Comparison of ENCODE assay signal across 11 mouse cellular contexts in genomic region chr14:48582080-48582479, GRCm38 (mm10).
DNase-seq lines count a peak whose midpoint lies in the region; ATAC-seq and TF ChIP-seq lines count a peak whose summit lies in the region.
"Had no signal": no experiment of that assay in that cellular context is flagged by ENCODE, and none has a peak within 500 bp of the region (broad histone marks: within the 10 kb centered on the region; RNA-seq: fewer than 3 reads in every experiment).

No protein-coding gene starts in this region.

- TF ChIP-seq EP300 in MEL (IDR thresholded peaks at IDR 0.05; ENCODE audit: low read depth in 1 of 2, low read length in 2 of 2): no peak

- intact Hi-C loops in left cerebral cortex, postnatal 14 days (cut with DNase I): no loop called here

- 89% methylated on average over 1 of the region's 1 CpGs for WGBS in forebrain, postnatal 0 days
- WGBS in forebrain, embryonic 11.5 days: 78% methylated on average over 1 of the region's 1 CpGs
- 56% methylated on average over 1 of the region's 1 CpGs for WGBS in liver, embryonic 12.5 days (ENCODE audit: insufficient replicate concordance)

- H3K4me2 ChIP-seq in forebrain, postnatal 0 days (ENCODE audit: low read depth): no peak overlapping the region
- no peak overlapping the region for H3K4me2 ChIP-seq in forebrain, embryonic 11.5 days (ENCODE audit: low read depth, low read length, severe bottlenecking)
- no peak overlapping the region for H3K4me2 ChIP-seq in liver, embryonic 12.5 days
- H3K4me2 ChIP-seq: limb, embryonic 13.5 days had no signal

- TF ChIP-seq CTCF in forebrain, postnatal 0 days (IDR thresholded peaks at IDR 0.05; ENCODE audit: low read depth): peak; percentile 25; the same call in 1 of the 2 replicates
- TF ChIP-seq CTCF in MEL (IDR thresholded peaks at IDR 0.05 in 2 of 3, conservative IDR thresholded peaks at IDR 0.05 in 1 of 3; ENCODE audit: control insufficient read depth in 1 of 3, insufficient read depth in 1 of 3, low read depth in 2 of 3, low read length in 3 of 3, poor library complexity in 1 of 3, severe bottlenecking in 1 of 3): peak; percentile 34 to 49 (median 45)

- DNase-seq in forebrain, postnatal 0 days: no peak
- DNase-seq in forebrain, embryonic 11.5 days (ENCODE audit: low spot score): no peak
- DNase-seq in liver (peak; percentile 11), MEL (ENCODE audit: low read depth, low spot score) (peak; percentile 53)
- peak; percentile 13 to 40 for DNase-seq in kidney, postnatal 36 days
- DNase-seq in frontal cortex, postnatal 36 days (ENCODE audit: low spot score in 2 of 2): no peak
- DNase-seq in left cerebral cortex, postnatal 14 days (ENCODE audit: low spot score in 2 of 2): no peak

- H3K36me3 ChIP-seq in forebrain, postnatal 0 days (ENCODE audit: insufficient read depth): no peaks in the 10 kb centered on the region
- H3K36me3 ChIP-seq in forebrain, embryonic 11.5 days (ENCODE audit: control insufficient read depth, insufficient read depth, low read length): no peaks in the 10 kb centered on the region
- no peaks in the 10 kb centered on the region for H3K36me3 ChIP-seq in liver, embryonic 12.5 days
- H3K36me3 ChIP-seq in MEL (ENCODE audit: control insufficient read depth in 1 of 2, insufficient read depth in 2 of 2, low read length in 2 of 2): peaks cover 0 to 19% of the 10 kb centered on the region in 2 experiments; a peak in 2 of 4 replicates
- H3K36me3 ChIP-seq: limb, embryonic 13.5 days had no signal

- no peak for ATAC-seq in forebrain, postnatal 0 days
- ATAC-seq in forebrain, embryonic 11.5 days (replicated peaks; ENCODE audit: low FRiP score): no peak
- no peak for ATAC-seq in liver, embryonic 12.5 days
- ATAC-seq: forebrain, embryonic 16.5 days had no signal

- H3K9me3 ChIP-seq in forebrain, postnatal 0 days (ENCODE audit: low read length): no peaks in the 10 kb centered on the region
- H3K9me3 ChIP-seq in forebrain, embryonic 11.5 days (ENCODE audit: control insufficient read depth, low read length): no peaks in the 10 kb centered on the region
- H3K9me3 ChIP-seq in liver, embryonic 12.5 days (replicated peaks): no peaks in the 10 kb centered on the region
- H3K9me3 ChIP-seq in MEL (replicated peaks; ENCODE audit: insufficient read depth, low read length): no peaks in the 10 kb centered on the region
- H3K9me3 ChIP-seq: limb, embryonic 13.5 days; megakaryocyte, embryonic 14.5 days had no signal

- H3K9ac ChIP-seq in forebrain, postnatal 0 days: no peak overlapping the region
- H3K9ac ChIP-seq in forebrain, embryonic 11.5 days (ENCODE audit: low read length): no peak overlapping the region
- no peak overlapping the region for H3K9ac ChIP-seq in liver, embryonic 12.5 days
- H3K9ac ChIP-seq in MEL (ENCODE audit: control insufficient read depth, low read depth, low read length, poor library complexity, severe bottlenecking): no peak overlapping the region
- H3K9ac ChIP-seq: limb, embryonic 13.5 days had no signal

- H3K27ac ChIP-seq in forebrain, postnatal 0 days (ENCODE audit: low read depth, low read length): no peak overlapping the region
- no peak overlapping the region for H3K27ac ChIP-seq in forebrain, embryonic 11.5 days (ENCODE audit: low read depth, low read length)
- H3K27ac ChIP-seq in liver, embryonic 12.5 days: no peak overlapping the region
- no peak overlapping the region for H3K27ac ChIP-seq in MEL (ENCODE audit: control insufficient read depth, low read depth, low read length)
- H3K27ac ChIP-seq: limb, embryonic 13.5 days had no signal

- no peak for TF ChIP-seq POLR2A in MEL (IDR thresholded peaks at IDR 0.05; ENCODE audit: control insufficient read depth in 1 of 2, insufficient read depth in 1 of 2, low read depth in 1 of 2, low read length in 2 of 2, poor library complexity in 1 of 2)

- no peaks in the 10 kb centered on the region for H3K27me3 ChIP-seq in forebrain, postnatal 0 days (ENCODE audit: insufficient read depth, low read length)
- H3K27me3 ChIP-seq in forebrain, embryonic 11.5 days (ENCODE audit: control insufficient read depth, insufficient read depth, low read length): peaks cover 2% of the 10 kb centered on the region; the same call in 1 of the 2 replicates
- no peaks in the 10 kb centered on the region for H3K27me3 ChIP-seq in liver, embryonic 12.5 days (replicated peaks)
- no peaks in the 10 kb centered on the region for H3K27me3 ChIP-seq in MEL (ENCODE audit: control insufficient read depth in 1 of 2, insufficient read depth in 2 of 2, low read length in 2 of 2)
- H3K27me3 ChIP-seq: limb, embryonic 13.5 days; megakaryocyte, embryonic 14.5 days had no signal

- no peak overlapping the region for H3K4me3 ChIP-seq in forebrain, postnatal 0 days (ENCODE audit: low read depth, low read length)
- H3K4me3 ChIP-seq in forebrain, embryonic 11.5 days (ENCODE audit: low read depth, low read length): no peak overlapping the region
- H3K4me3 ChIP-seq in liver, embryonic 12.5 days: no peak overlapping the region
- no peak overlapping the region for H3K4me3 ChIP-seq in MEL (ENCODE audit: control insufficient read depth in 1 of 2, insufficient read depth in 1 of 2, low read depth in 2 of 2, low read length in 2 of 2)
- H3K4me3 ChIP-seq: limb, embryonic 13.5 days; megakaryocyte, embryonic 14.5 days had no signal

- H3K79me2 ChIP-seq in MEL (ENCODE audit: control insufficient read depth, insufficient read depth, low read length, poor library complexity): no peaks in the 10 kb centered on the region

- H3K4me1 ChIP-seq in forebrain, postnatal 0 days (ENCODE audit: insufficient read depth): no peaks in the 10 kb centered on the region
- 0 out of 2 replicates have a peak, but pooled peaks cover 2% of the 10 kb centered on the region for H3K4me1 ChIP-seq in forebrain, embryonic 11.5 days (replicated peaks; ENCODE audit: control insufficient read depth, insufficient read depth, low read length)
- H3K4me1 ChIP-seq in liver, embryonic 12.5 days: peaks cover 32% of the 10 kb centered on the region
- peaks cover 0 to 31% of the 10 kb centered on the region in 2 experiments; a peak in 3 of 4 replicates for H3K4me1 ChIP-seq in MEL (ENCODE audit: control insufficient read depth in 1 of 2, insufficient read depth in 2 of 2, low read length in 2 of 2)
- H3K4me1 ChIP-seq: limb, embryonic 13.5 days; megakaryocyte, embryonic 14.5 days had no signal

- peak; percentile 50 for TF ChIP-seq RAD21 in MEL (IDR thresholded peaks at IDR 0.05; ENCODE audit: low read depth, low read length)

TF ChIP-seq in MEL, 35 proteins besides CTCF, POLR2A, EP300 and RAD21:
- TF ChIP-seq KAT2A (conservative IDR thresholded peaks at IDR 0.05; ENCODE audit: low read depth, low read length) (no peak), SMC3 (IDR thresholded peaks at IDR 0.05; ENCODE audit: low read depth, low read length) (peak; percentile 47)

Comparison
In these comparisons a context has a peak if more than half of its experiments do, and no peak if none do; other contexts are left out.
1. DNase-seq: peak in liver (single experiment), MEL (single experiment) and kidney, postnatal 36 days (2 of 2); none in forebrain, postnatal 0 days (single experiment), forebrain, embryonic 11.5 days (single experiment), frontal cortex, postnatal 36 days (0 of 2) and left cerebral cortex, postnatal 14 days (0 of 2).